Mouse (Mus musculus): ENCODE measurements around the gene Tor4a.

Tor4a gene

DNA sequence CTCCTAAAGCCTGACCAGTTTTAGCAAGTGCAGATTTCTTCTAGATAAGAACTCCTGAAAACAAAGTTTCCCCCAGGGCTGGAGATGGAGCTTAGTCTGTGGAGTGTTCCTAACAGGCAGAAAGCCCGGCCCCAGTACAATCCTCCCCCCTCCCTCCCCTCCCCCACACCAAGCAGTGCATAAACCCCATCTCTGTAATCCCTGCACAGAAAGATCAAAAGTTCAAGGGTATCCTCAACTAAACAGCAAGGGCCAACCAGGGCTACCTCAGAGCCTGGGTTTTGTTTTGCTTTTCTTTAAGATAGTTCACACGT lies 28.1 kb downstream of the Tor4a start:
- no peak for DNase-seq

DNA sequence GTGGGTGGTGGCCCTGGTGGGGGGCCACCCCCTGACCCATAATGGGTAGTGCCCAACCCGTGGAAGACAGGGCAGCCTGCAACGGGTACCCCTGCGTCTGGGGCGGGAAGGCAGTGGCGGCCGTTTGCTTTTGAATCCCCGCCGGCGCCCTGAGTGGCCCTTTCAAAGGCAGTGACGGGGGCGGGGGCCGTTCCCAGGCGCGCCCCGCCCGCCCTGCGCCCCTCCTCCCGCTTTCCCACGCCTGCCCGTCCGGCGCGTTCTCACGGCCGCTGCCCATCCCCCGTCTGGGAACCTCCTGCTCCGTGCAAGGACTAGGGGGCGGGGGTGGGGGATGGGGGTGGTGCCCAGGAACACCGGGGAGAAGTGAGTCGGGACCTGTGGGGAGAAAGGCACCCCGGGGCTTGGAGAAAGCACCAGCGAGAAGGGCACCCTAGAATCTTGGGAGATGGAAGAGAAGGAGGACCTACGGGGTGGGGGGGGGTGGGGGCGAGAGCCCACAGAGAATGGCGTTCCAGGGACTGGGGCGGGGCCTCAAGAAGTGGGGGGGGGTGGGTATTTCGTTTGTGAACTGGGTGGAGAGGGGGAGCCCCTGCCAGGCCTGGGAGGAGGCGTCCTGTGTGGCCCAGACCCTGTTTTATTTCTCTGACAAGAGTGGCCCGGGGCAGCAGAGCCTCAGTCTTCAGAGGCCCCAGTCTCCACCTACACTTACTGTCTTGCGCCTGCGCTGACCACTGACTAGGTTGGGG lies 28.6 kb downstream of the Tor4a start:
- DNase-seq = peak; percentile 43 to 60

DNA sequence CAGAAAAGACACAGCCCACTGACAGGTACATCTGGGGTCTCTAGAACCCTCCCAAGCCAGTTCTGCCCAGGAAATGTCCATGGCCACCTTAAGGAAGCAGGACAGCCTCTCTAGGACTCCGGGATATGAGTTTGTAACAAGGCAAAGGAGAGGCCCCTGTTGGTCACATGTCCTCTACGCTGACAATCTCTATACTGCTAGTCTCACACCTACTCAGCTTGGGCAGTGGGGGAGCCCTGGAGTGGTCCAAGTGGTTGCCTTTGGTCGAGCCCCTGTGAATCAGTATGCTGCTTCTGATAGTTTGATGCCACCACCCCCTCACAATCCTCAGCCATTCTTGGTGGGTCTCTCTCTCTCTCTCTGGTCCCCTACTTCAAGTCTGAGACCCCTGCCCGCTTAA lies 29.2 kb downstream of the Tor4a start:
- no peak for DNase-seq

DNA sequence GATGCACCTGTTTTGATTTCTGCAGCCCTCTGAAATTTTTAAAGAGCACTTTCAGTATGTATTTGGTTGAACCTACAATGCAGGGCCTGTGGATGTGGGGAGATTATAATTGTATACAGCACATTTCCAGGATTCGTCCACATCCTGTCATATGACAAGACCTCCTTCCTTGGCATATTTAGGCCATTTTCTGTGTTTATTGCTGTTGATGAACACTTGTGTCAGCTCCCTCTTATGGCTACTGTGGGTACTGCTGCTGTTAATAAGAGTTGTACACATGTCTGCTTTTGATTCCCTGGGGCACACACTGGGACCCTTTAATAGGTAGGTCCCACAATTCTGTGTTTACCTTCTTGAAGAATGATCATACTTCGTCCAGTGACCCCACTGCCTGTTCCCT lies 39.0 kb downstream of the Tor4a start:
- DNase-seq = peak; percentile 52 to 74

DNA sequence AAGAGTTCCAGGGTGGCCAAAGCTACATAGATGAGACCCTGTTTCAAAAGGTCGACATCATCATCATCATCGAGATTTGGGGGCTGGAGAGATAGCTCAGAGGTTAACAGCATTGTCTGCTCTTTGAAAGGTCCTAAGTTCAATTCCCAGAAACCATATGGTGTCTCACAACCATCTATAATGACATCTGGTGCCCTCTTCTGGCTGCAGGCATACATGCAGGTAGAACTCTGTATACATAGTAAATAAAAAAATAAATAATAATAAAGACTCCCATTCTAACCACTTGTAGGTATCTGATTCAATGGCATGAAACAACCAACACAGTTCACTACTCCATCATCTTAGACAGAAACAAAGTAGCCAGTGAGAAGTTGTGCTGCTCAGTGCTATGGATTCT lies 39.7 kb downstream of the Tor4a start:
- no peak for DNase-seq

DNA sequence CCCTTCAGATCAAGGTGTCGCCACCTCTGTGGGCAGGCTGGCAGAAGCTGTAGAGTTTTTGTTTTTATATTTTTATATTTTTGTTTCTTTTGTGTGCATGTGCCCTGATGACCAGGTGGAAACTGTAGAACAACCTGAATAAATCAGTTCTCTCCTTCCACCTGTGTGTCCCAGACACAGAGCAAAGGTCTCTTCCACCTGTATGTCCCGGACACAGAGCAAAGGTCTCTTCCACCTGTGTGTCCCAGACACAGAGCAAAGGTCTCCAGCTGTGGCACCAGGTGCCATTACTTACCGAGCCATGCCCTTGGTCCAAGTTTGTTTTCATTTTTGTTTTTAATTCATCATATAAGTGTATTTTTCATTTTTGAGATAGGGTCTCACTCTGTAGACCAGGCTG lies 40.5 kb downstream of the Tor4a start:
- no peak for DNase-seq

DNA sequence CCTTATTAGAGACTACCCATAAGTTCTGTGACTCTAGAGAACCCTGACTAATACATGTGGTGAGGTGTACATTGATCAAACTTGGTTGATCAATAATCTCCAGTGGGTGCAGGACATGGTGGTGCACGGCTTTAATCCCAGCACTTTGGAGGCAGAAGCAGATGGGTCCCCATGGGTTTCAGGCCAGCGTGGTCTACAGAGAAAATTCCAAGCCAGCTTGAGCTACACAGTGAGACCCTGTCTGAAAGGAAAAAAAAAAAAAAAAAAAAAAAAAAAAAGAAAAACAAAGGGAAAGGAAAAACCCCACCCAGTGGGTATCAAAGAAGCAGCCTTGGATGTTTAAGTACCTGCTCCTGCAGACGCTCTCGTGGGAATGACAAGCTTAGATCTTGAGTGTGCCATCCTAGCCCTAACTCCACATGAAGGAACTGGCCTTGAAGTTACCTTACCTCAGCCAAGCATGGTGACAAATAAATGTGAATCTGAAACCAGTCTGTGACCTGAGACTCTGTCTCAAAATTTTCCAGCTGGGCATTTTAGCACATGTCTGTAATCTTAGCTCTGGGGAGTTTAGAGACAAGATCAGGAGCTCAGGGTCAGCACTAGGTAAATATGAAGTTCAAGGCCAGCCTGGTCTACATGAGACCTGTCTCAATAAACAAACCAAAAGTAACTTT lies 45.3 kb downstream of the Tor4a start:
- no peak for DNase-seq

DNA sequence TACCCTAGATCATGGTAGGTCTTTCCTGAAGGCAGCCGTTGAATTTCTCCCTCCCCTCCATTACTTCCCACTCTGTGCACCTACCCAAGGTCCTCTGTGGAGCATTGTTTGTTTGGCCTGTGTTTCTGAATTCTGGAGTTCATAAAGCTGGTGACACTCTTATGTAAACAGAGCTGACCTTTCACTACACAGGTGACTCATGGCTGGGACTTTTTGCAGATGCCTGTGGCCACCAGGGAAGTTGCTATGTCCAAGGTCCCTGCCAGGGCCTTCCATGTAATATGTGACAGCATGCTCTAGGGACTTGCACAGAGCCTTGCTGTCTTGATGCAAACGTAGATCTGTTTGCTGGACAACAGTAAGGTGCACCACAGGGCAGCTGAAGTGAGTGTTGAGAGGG lies 47.0 kb downstream of the Tor4a start:
- no peak for DNase-seq

DNA sequence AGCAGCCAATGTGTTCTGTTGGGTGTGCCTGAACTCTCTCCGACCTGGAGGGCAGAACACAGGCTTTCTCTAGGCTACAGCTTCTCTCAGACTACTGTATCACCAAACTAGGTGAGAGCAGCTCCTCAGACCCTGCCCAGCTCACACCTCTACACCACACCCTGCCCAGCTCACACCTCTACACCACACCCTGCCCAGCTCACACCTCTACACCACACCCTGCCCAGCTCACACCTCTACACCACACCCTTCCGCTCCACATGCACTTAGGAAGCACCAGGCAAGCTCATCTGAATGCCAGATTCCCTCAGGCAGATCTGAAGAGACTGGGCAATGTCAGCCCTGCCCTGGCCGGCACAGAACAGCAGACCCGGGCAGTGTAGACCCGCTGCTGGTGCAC lies 48.8 kb downstream of the Tor4a start:
- no peak for DNase-seq

DNA sequence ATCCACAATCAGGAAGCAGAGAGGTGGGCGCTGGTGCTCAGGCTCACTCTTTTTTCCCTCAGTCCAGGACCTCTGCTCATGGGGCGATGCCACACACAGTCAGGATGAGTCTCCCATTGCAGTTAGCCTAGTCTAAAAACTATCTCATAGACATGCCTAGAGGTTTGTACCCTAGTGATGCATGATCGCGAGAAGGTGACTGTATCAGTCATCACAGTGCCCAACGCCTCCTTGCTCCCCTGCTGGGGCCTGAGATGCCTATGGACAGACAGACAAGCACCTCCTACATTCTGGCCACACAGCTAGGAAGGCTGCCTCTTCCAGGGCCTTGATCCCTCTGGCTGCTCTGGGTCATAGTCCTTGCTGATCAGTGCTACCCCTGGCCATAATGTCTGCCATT lies 49.3 kb downstream of the Tor4a start:
- no peak for DNase-seq

DNA sequence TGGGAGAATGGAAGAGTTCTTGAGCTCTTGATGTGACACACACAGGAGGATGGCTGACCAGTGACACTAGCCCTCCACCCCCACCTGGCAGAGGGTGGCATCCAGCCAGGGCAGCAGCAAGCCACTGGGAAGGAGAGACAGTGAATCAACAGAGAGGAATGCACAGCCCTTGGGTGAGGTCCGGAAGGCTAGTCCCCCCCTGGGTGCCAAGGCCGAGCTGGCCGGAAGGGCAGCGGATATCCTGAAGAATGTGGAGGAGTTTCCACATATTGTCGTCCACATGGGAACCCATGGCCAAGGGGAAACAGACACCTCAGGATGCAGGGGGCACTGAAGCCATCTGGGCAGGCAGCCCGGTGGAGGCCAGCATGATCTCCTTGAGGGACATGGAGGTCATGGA lies 51.3 kb downstream of the Tor4a start:
- DNase-seq = no peak
